Mouse (Mus musculus): ENCODE data around the gene Camk1g. TPM values are rescaled to one million over a fixed set of nuclear protein-coding genes. Genes with fewer than 3 reads are reported as not detected.

Camk1g gene
- 0.54 TPM for polyA plus RNA-seq (2015; fragmentation: Illumina TruSeq; extraction: RNeasy Lipid Tissue Mini Kit (QIAGEN cat#74804); ENCODE audit: insufficient read depth, low read depth, low replicate concordance)

DNA sequence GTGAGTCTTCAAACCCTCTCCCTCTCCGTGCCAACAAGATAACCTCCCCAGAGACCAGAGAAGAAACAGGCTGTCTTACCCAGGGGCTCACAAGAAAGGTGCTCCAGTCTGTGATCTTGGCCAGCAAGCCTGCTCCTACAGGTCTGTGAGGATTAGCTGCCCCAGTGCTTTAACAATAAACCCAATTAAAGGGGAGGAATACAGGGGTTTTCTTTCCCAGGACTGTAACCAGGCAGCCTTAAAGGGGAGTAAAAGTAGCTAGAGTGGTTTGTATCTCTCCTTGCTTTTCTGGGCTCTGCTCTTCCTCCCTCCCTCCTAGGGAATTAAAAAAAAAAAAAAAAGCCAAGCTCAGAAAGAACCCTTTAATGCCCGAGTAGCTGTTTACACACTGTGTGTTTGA, at the start of gene Camk1g:
Gene Camk1g, minus strand, starts transcription at position 203 of the 400 bp plus-strand sequence.

Other genes with a start within 250 kb of the Camk1g start
- gene Diexf, start 240.0 kb downstream of the Camk1g start, polyA plus RNA-seq (2015; fragmentation: Illumina TruSeq; extraction: RNeasy Lipid Tissue Mini Kit (QIAGEN cat#74804); ENCODE audit: insufficient read depth, low read depth, low replicate concordance), result 3.3 TPM
- gene Irf6, start 217.2 kb downstream of the Camk1g start, polyA plus RNA-seq (2015; fragmentation: Illumina TruSeq; extraction: RNeasy Lipid Tissue Mini Kit (QIAGEN cat#74804); ENCODE audit: insufficient read depth, low read depth, low replicate concordance), result 8.8 TPM
- 1.9 TPM for gene A130010J15Rik, start 202.3 kb downstream of the Camk1g start, polyA plus RNA-seq (2015; fragmentation: Illumina TruSeq; extraction: RNeasy Lipid Tissue Mini Kit (QIAGEN cat#74804); ENCODE audit: insufficient read depth, low read depth, low replicate concordance)
- gene Traf3ip3, start 168.6 kb downstream of the Camk1g start, polyA plus RNA-seq (2015; fragmentation: Illumina TruSeq; extraction: RNeasy Lipid Tissue Mini Kit (QIAGEN cat#74804); ENCODE audit: insufficient read depth, low read depth, low replicate concordance), result not detected
- 1.4 TPM for gene Lamb3, start 162.6 kb downstream of the Camk1g start, polyA plus RNA-seq (2015; fragmentation: Illumina TruSeq; extraction: RNeasy Lipid Tissue Mini Kit (QIAGEN cat#74804); ENCODE audit: insufficient read depth, low read depth, low replicate concordance)
- 13.6 TPM for gene Hsd11b1, start 106.2 kb downstream of the Camk1g start, polyA plus RNA-seq (2015; fragmentation: Illumina TruSeq; extraction: RNeasy Lipid Tissue Mini Kit (QIAGEN cat#74804); ENCODE audit: insufficient read depth, low read depth, low replicate concordance)
- 16.8 TPM for gene G0s2, start 97.1 kb downstream of the Camk1g start, polyA plus RNA-seq (2015; fragmentation: Illumina TruSeq; extraction: RNeasy Lipid Tissue Mini Kit (QIAGEN cat#74804); ENCODE audit: insufficient read depth, low read depth, low replicate concordance)

Measured in pancreas, adult 10 weeks (tissue).